Mouse (Mus musculus) cortical plate, adult 2 months (tissue): ENCODE data around the gene Sphk1. TPM values are rescaled to one million over a fixed set of nuclear protein-coding genes. Genes with fewer than 3 reads are reported as not detected.

Experiments used
- H3K27ac ChIP-seq: fragments of 200-500 bp; 2 replicates; pipeline ENCODE4 v1.5.1; 2012; ENCODE audit warnings: low read length, control low read depth, inconsistent platforms; ENCODE audit not compliant: insufficient read depth
- H3K4me1 ChIP-seq: fragments of 200-500 bp; 2 replicates; pipeline ENCODE4 v1.6.1; 2011; ENCODE audit warnings: low read length; ENCODE audit not compliant: control insufficient read depth, insufficient read depth
- H3K4me3 ChIP-seq: fragments of 200-500 bp; 2 replicates; pipeline ENCODE4 v1.5.1; 2011; ENCODE audit warnings: mild to moderate bottlenecking, low read length, control low read depth; ENCODE audit not compliant: insufficient read depth
- CTCF ChIP-seq: fragments of 200-500 bp; IDR thresholded peaks from 2 replicates; pipeline ENCODE4 v1.5.1; 2011; ENCODE audit warnings: mild to moderate bottlenecking, control low read depth, low read length; ENCODE audit not compliant: insufficient read depth; ENCODE audit errors: extremely low read depth
- POLR2A ChIP-seq: fragments of 200-500 bp; IDR thresholded peaks from 2 replicates; pipeline ENCODE4 v1.6.1; 2011; ENCODE audit warnings: mild to moderate bottlenecking, low read length, control low read depth; ENCODE audit not compliant: insufficient read depth; ENCODE audit errors: extremely low read depth
- polyA plus RNA-seq: library from polyadenylated mRNA; depleted of rRNA; stranded (reverse); fragments of >200 nt; gene quantifications from 2 replicates; pipeline ENCODE4 v1.2.3, GENCODE M21; 2012; rRNA removed

Sphk1 gene
- polyA plus RNA-seq, 1 experiment = 7.6 TPM

DNA sequence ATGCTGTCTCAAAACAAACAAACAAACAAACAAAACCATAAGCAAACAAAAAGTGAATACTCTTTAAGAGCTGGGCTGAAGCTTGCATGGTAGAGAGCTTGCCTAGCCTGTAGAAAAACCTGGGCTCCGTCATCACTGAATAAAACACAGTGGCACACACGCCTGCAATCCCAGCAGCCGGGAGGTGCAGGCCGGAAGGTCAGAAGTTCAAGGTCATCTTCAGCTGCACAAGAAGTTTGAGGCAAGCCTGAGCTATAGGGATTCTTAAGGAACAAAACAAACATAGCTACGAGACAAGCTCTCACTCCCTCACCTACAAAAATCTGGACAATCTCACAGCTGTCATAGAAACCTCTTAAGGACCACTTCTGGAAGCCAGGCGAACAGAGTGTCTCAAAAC, 55.0 kb downstream of the Sphk1 start:
- H3K27ac ChIP-seq = no peak overlapping the region
- TF ChIP-seq CTCF (no peak), POLR2A (no peak)
- H3K4me3 ChIP-seq = no peak overlapping the region
- no peaks in the 10 kb centered on the region for H3K4me1 ChIP-seq

Other genes with a start within 250 kb of the Sphk1 start
- gene Galr2, start 250.0 kb upstream of the Sphk1 start, polyA plus RNA-seq = not detected in 2 replicates
- 91.3 and 95.8 TPM in 2 replicates for gene Exoc7, start 223.7 kb upstream of the Sphk1 start, polyA plus RNA-seq
- gene Foxj1, start 195.5 kb upstream of the Sphk1 start, polyA plus RNA-seq = 4.2 and 6.6 TPM in 2 replicates
- 183 and 189 TPM in 2 replicates for gene Rnf157, start 117.9 kb upstream of the Sphk1 start, polyA plus RNA-seq
- gene Ubald2, start 96.8 kb upstream of the Sphk1 start, polyA plus RNA-seq = 61.3 and 63.2 TPM in 2 replicates
- 0.06 and 0.13 TPM in 2 replicates for gene Qrich2, start 64.7 kb upstream of the Sphk1 start, polyA plus RNA-seq
- gene Prpsap1, start 36.7 kb upstream of the Sphk1 start, polyA plus RNA-seq = 89.0 and 90.8 TPM in 2 replicates
- 88.6 and 90.1 TPM in 2 replicates for gene Ube2o, start 50.5 kb downstream of the Sphk1 start, polyA plus RNA-seq
- gene Aanat, start 55.5 kb downstream of the Sphk1 start, polyA plus RNA-seq = 1.5 and 2.3 TPM in 2 replicates
- 1.8 and 2.1 TPM in 2 replicates for gene Rhbdf2, start 96.1 kb downstream of the Sphk1 start, polyA plus RNA-seq
- 8.2 and 8.4 TPM in 2 replicates for gene Prcd, start 122.6 kb downstream of the Sphk1 start, polyA plus RNA-seq
- gene Cygb, start 123.4 kb downstream of the Sphk1 start, polyA plus RNA-seq = 49.6 and 49.8 TPM in 2 replicates
- 0.04 TPM in 1 of 2 replicates, not detected in the other for gene St6galnac1, start 244.6 kb downstream of the Sphk1 start, polyA plus RNA-seq